Mouse (Mus musculus) heart, adult 2 months (tissue): ENCODE measurements around the gene Gm49318. TPM values are rescaled to one million over a fixed set of nuclear protein-coding genes. Genes with fewer than 3 reads are reported as not detected.

ENCODE experiments used
- DNase-seq, 2 experiments: peaks; one replicate each; pipeline ENCODE4 v3.0.0; 2021
- H3K27ac ChIP-seq: fragments of 200-600 bp; 2 replicates; pipeline ENCODE4 v1.8.1; 2022
- H3K27me3 ChIP-seq: fragments of 200-500 bp; 2 replicates; pipeline ENCODE4 v1.6.1; 2012; ENCODE audit warnings: mild to moderate bottlenecking, low read length, inconsistent platforms, mixed read lengths; ENCODE audit not compliant: control insufficient read depth, insufficient read depth
- H3K36me3 ChIP-seq: fragments of 200-500 bp; 2 replicates; pipeline ENCODE4 v1.6.1; 2012; ENCODE audit warnings: low read length, inconsistent platforms; ENCODE audit not compliant: control insufficient read depth, insufficient read depth
- H3K4me1 ChIP-seq: fragments of 200-500 bp; 2 replicates; pipeline ENCODE4 v1.6.1; 2011; ENCODE audit warnings: low read length; ENCODE audit not compliant: control insufficient read depth, insufficient read depth
- H3K4me3 ChIP-seq: fragments of 200-600 bp; 2 replicates; pipeline ENCODE4 v1.8.1; 2022
- H3K79me2 ChIP-seq: fragments of 200-500 bp; replicated peaks from 2 replicates; pipeline ENCODE4 v1.6.1; 2012; ENCODE audit warnings: mild to moderate bottlenecking, inconsistent platforms, low read length, moderate library complexity, mixed read lengths; ENCODE audit not compliant: control insufficient read depth, insufficient read depth
- H3K9ac ChIP-seq: fragments of 200-500 bp; 2 replicates; pipeline ENCODE4 v1.6.1; 2012; ENCODE audit warnings: low read depth, mild to moderate bottlenecking, control low read depth, inconsistent platforms, low read length, mixed read lengths
- CTCF ChIP-seq: fragments of 200-600 bp; IDR thresholded peaks from 2 replicates; pipeline ENCODE4 v1.8.1; 2022; ENCODE audit warnings: antibody characterized with exemption, mild to moderate bottlenecking, moderate library complexity
- EP300 ChIP-seq: fragments of 200-500 bp; IDR thresholded peaks from 2 replicates; pipeline ENCODE4 v1.6.1; 2011; ENCODE audit warnings: low read depth, low read length, control low read depth; ENCODE audit not compliant: insufficient read depth
- POLR2A ChIP-seq: fragments of 200-500 bp; IDR thresholded peaks from 2 replicates; pipeline ENCODE4 v1.6.1; 2011; ENCODE audit warnings: mild to moderate bottlenecking, low read depth, low read length, control low read depth; ENCODE audit not compliant: insufficient read depth
- WGBS: fragments of 180-500 bp; shearing (Covaris S2); methylation state at CpG from one replicate; pipeline ENCODE4 v1.1.7; 2018; 5-methylcytosine and 5-hydroxymethylcytosine counted together
- intact Hi-C: fragments of 180-260 bp; cut with DNase I; formaldehyde crosslinking; loops from one replicate; pipeline ENCODE4 v1.15.1; 2025
- polyA plus RNA-seq: library from polyadenylated mRNA; depleted of rRNA; stranded (reverse); fragments of >200 nt; gene quantifications from 2 replicates; pipeline ENCODE4 v1.2.3, GENCODE M21; 2012
- total RNA-seq, 2 experiments: library from RNA; stranded (reverse); gene quantifications; 2 replicates each; pipeline ENCODE4 v1.2.3; 2021

Gene Gm49318
- total and polyA plus RNA-seq, 3 experiments = 0.52 TPM; not detected in 2

- no peaks in the 10 kb centered on the region for H3K36me3 ChIP-seq
These were observed 44.6 kb upstream of the Gm49318 start for GRCm38 (mm10) chr9:22115635-22116034.

GRCm38 (mm10) chr9:22108194-22108593 is 37.1 kb upstream of the Gm49318 start:
- DNase-seq = no peak
- TF ChIP-seq CTCF (no peak), POLR2A (no peak), EP300 (no peak)
- Histone ChIP-seq H3K4me3 (no peak overlapping the region), H3K4me1 (no peaks in the 10 kb centered on the region), H3K9ac (no peak overlapping the region), H3K27ac (no peak overlapping the region), H3K27me3 (no peaks in the 10 kb centered on the region), H3K36me3 (no peaks in the 10 kb centered on the region), H3K79me2 (no peaks in the 10 kb centered on the region)
- intact Hi-C loops = no loop called here
- 88% methylated on average over 9 of the region's 9 CpGs for WGBS

More at GRCm38 (mm10) chr9:22115635-22116034, 44.6 kb upstream of the Gm49318 start:
- H3K4me3 ChIP-seq = no peak overlapping the region
- DNase-seq = no peak
- 88% methylated on average over 4 of the region's 4 CpGs for WGBS
- peaks cover 3% of the 10 kb centered on the region for H3K4me1 ChIP-seq
- H3K9ac ChIP-seq = no peak overlapping the region
- H3K79me2 ChIP-seq = no peaks in the 10 kb centered on the region
- no peaks in the 10 kb centered on the region for H3K27me3 ChIP-seq
- intact Hi-C loops = loop anchor here (2.0 to 10.0 kb wide), 2 partner anchors 45 to 111 kb away; partner anchors contain the start of genes Ccdc151, Gm49318, Prkcsh and Zfp653
- H3K27ac ChIP-seq = no peak overlapping the region
- TF ChIP-seq POLR2A (no peak), EP300 (no peak), CTCF (no peak)

GRCm38 (mm10) chr9:22099922-22100321 is 28.9 kb upstream of the Gm49318 start:
- no peak for TF ChIP-seq CTCF
- Histone ChIP-seq H3K4me1 (peaks cover 3% of the 10 kb centered on the region), H3K27me3 (peaks cover 2% of the 10 kb centered on the region; the same call in 1 of the 2 replicates), H3K9ac (no peak overlapping the region), H3K4me3 (no peak overlapping the region), H3K36me3 (no peaks in the 10 kb centered on the region), H3K79me2 (no peaks in the 10 kb centered on the region), H3K27ac (no peak overlapping the region)
- WGBS = 5% methylated on average over 18 of the region's 18 CpGs
- intact Hi-C loops = loop anchor here (5.0 kb wide), 1 partner anchor 42 kb away; no protein-coding TSS in a partner anchor
- DNase-seq = no peak

GRCm38 (mm10) chr9:22098993-22099696 is 28.1 kb upstream of the Gm49318 start, which contains the start of gene Cnn1:
Gene Cnn1 (plus strand): TSS chr9:22099216.
- Histone ChIP-seq H3K4me1 (peaks cover 3% of the 10 kb centered on the region), H3K27me3 (peaks cover 2% of the 10 kb centered on the region; the same call in 1 of the 2 replicates), H3K9ac (no peak within 1 kb of the TSS), H3K79me2 (no peaks in the 10 kb centered on the region), H3K4me3 (no peak within 1 kb of the TSS), H3K27ac (no peak within 1 kb of the TSS), H3K36me3 (no peaks in the 10 kb centered on the region)
- peak in 1 of 2 experiments; percentile 36 for DNase-seq
- intact Hi-C loops = loop anchor here (5.0 kb wide), 1 partner anchor 43 kb away; no protein-coding TSS in a partner anchor
- 7% methylated on average over 14 of the region's 14 CpGs for WGBS
- TF ChIP-seq CTCF (no peak), EP300 (no peak), POLR2A (no peak)

GRCm38 (mm10) chr9:22095854-22096307 is 24.8 kb upstream of the Gm49318 start:
- intact Hi-C loops = loop anchor here (5.0 kb wide), 1 partner anchor 46 kb away; no protein-coding TSS in a partner anchor
- peak; percentile 88 to 90 for DNase-seq
- TF ChIP-seq POLR2A (no peak), CTCF (peak; percentile 92), EP300 (no peak)
- Histone ChIP-seq H3K4me1 (peaks cover 3% of the 10 kb centered on the region), H3K27ac (peak overlapping the region; percentile 26; the same call in 1 of the 2 replicates), H3K4me3 (peak overlapping the region; percentile 48), H3K27me3 (peaks cover 2% of the 10 kb centered on the region; the same call in 1 of the 2 replicates), H3K9ac (peak overlapping the region; percentile 45), H3K36me3 (no peaks in the 10 kb centered on the region), H3K79me2 (no peaks in the 10 kb centered on the region)
- 1% methylated on average over 24 of the region's 24 CpGs for WGBS

GRCm38 (mm10) chr9:22092746-22093145 is 21.7 kb upstream of the Gm49318 start:
- no peak for TF ChIP-seq POLR2A
- 86% methylated on average over 6 of the region's 6 CpGs for WGBS
- Histone ChIP-seq H3K4me3 (no peak overlapping the region), H3K36me3 (no peaks in the 10 kb centered on the region), H3K27ac (no peak overlapping the region), H3K9ac (no peak overlapping the region), H3K27me3 (no peaks in the 10 kb centered on the region), H3K4me1 (peaks cover 3% of the 10 kb centered on the region), H3K79me2 (no peaks in the 10 kb centered on the region)
- intact Hi-C loops = no loop called here
- DNase-seq = no peak
